Mouse (Mus musculus): ENCODE measurements around the gene Gm37240.

DNA sequence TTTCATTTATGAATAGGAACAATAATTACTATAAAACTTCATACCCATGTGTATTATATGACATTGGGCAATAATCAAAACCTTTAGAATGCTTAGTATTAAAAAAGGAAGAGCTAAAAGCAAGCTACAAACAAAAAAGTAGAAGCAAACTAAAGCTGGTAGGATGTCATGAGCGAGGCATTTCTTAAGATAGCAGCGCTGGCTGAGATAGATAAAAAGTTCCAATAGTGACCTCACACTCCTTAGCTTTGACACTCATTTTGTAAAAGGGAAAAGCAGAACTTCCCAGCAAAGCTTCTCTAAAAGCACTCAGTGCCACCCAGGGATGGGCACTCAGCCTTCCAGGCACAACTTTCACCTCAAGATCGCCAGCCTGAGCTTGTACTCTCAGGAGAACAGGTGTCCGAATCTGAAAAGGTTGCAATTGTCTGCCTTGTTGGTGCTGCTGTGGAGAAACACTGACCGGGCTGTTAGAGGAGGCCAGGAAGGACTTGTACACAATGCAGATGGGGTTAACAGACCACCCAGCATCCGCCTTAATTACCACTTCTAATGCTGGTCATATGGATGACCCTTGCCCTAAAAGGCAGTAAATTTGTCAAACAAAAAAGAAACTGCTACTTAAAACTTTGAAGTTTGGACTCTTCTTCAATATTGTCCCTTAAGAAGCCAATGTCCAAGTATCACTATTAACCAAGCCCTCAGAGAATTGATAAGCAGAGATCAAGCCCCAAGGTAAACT lies 1374.4 kb downstream of the Gm37240 start:
- no peak for TF ChIP-seq CTCF (IDR thresholded peaks at IDR 0.05; ENCODE audit: borderline replicate concordance, insufficient read depth, low read depth, low read length)
- no peak for TF ChIP-seq POLR2A (IDR thresholded peaks at IDR 0.05; ENCODE audit: borderline replicate concordance, insufficient read depth, low read length)
